Mouse (Mus musculus) bone marrow, adult 2 months (tissue): Measurements from ENCODE around the gene Yeats2. TPM values are rescaled to one million over a fixed set of nuclear protein-coding genes. Genes with fewer than 3 reads are reported as not detected.
A peak's percentile ranks its signal among the peaks of the same experiment; 100 is the strongest.

ENCODE experiments used
- H3K27ac ChIP-seq: fragments of 200-500 bp; 2 replicates; pipeline ENCODE4 v1.5.1; 2012; ENCODE audit warnings: low read depth, mild to moderate bottlenecking, control low read depth, inconsistent platforms, low read length; ENCODE audit not compliant: control insufficient read depth, poor library complexity, insufficient read depth
- H3K4me1 ChIP-seq: fragments of 200-500 bp; 2 replicates; pipeline ENCODE4 v1.6.1; 2011; ENCODE audit warnings: low read length; ENCODE audit not compliant: control insufficient read depth, insufficient read depth
- H3K4me3 ChIP-seq: fragments of 200-500 bp; replicated peaks from 2 replicates; pipeline ENCODE3; 2011; ENCODE audit warnings: mild to moderate bottlenecking, low read depth, low read length, control low read depth; ENCODE audit not compliant: control insufficient read depth
- CTCF ChIP-seq: fragments of 200-500 bp; IDR thresholded peaks from 2 replicates; pipeline ENCODE4 v1.5.1; 2011; ENCODE audit warnings: low read length, control low read depth; ENCODE audit not compliant: control insufficient read depth, insufficient read depth
- POLR2A ChIP-seq: fragments of 200-500 bp; IDR thresholded peaks from 2 replicates; pipeline ENCODE4 v1.6.1; 2011; ENCODE audit warnings: low read depth, mild to moderate bottlenecking, control low read depth, low read length, borderline replicate concordance; ENCODE audit not compliant: control insufficient read depth
- WGBS: fragments of 180-500 bp; shearing (Covaris S2); methylation state at CpG from one replicate; pipeline ENCODE4 v1.1.7; 2018; 5-methylcytosine and 5-hydroxymethylcytosine counted together
- polyA plus RNA-seq: library from polyadenylated mRNA; stranded (reverse); fragments of >200 nt; gene quantifications from 2 replicates; pipeline ENCODE4 v1.2.4, GENCODE M21; 2011; ENCODE audit warnings: low replicate concordance; ENCODE audit not compliant: missing spikeins, insufficient read depth, insufficient read length

Yeats2 gene
- polyA plus RNA-seq: 8.0 and 17.7 TPM in 2 replicates

- Histone ChIP-seq H3K27ac (peak within 1 kb of the TSS; percentile 73), H3K4me1 (peaks cover 1% of the 10 kb centered on the region; the same call in 1 of the 2 replicates), H3K4me3 (peak within 1 kb of the TSS; percentile 95)
- under 1% methylated on average over 92 of the region's 92 CpGs for WGBS
- TF ChIP-seq CTCF: no peak
- peak; percentile 48; the same call in 1 of the 2 replicates for TF ChIP-seq POLR2A
These were observed at the start of gene Yeats2 for GRCm38 (mm10) chr16:20140772-20141531. Gene Yeats2 (plus strand): TSS chr16:20141063.

GRCm38 (mm10) chr16:20095966-20096365 lies 44.9 kb upstream of the Yeats2 start:
- Histone ChIP-seq H3K27ac (no peak overlapping the region), H3K4me3 (no peak overlapping the region), H3K4me1 (no peaks in the 10 kb centered on the region)
- no peak for TF ChIP-seq POLR2A
- TF ChIP-seq CTCF: peak; percentile 45
- WGBS: 76% methylated on average over 2 of the region's 2 CpGs

GRCm38 (mm10) chr16:20097069-20097710 lies 43.7 kb upstream of the Yeats2 start, which contains the start of gene Klhl24:
Gene Klhl24 (plus strand): TSS chr16:20097542.
- TF ChIP-seq CTCF: peak; percentile 60; the same call in 1 of the 2 replicates
- peak; percentile 94 for TF ChIP-seq POLR2A

GRCm38 (mm10) chr16:20097711-20098374 lies 43.0 kb upstream of the Yeats2 start:
- H3K4me3 ChIP-seq: peak overlapping the region; percentile 92
- peak overlapping the region; percentile 99 for H3K27ac ChIP-seq
- no peaks in the 10 kb centered on the region for H3K4me1 ChIP-seq
- under 1% methylated on average over 60 of the region's 61 CpGs for whole genome bisulfite sequencing
- TF ChIP-seq CTCF (no peak), POLR2A (no peak; the same call in 1 of the 2 replicates)

More at GRCm38 (mm10) chr16:20097069-20097710, 43.7 kb upstream of the Yeats2 start, which contains the start of gene Klhl24:
- no peaks in the 10 kb centered on the region for H3K4me1 ChIP-seq
- peak within 1 kb of the TSS; percentile 99 for H3K27ac ChIP-seq
- WGBS: 3% methylated on average over 29 of the region's 29 CpGs
- peak within 1 kb of the TSS; percentile 92 for H3K4me3 ChIP-seq

- Histone ChIP-seq H3K27ac (peak overlapping the region; percentile 99), H3K4me3 (peak overlapping the region; percentile 92), H3K4me1 (no peaks in the 10 kb centered on the region)
- TF ChIP-seq POLR2A: no peak
- no peak for TF ChIP-seq CTCF
- 0% methylated on average over 4 of the region's 4 CpGs for WGBS
These were observed 42.5 kb upstream of the Yeats2 start for GRCm38 (mm10) chr16:20098375-20098727.

- Histone ChIP-seq H3K4me3 (no peak overlapping the region), H3K4me1 (no peaks in the 10 kb centered on the region), H3K27ac (no peak overlapping the region)
- WGBS: 65% methylated on average over 6 of the region's 6 CpGs
- TF ChIP-seq POLR2A (no peak), CTCF (no peak)
These were observed 41.8 kb upstream of the Yeats2 start for GRCm38 (mm10) chr16:20098866-20099629.

- no peak for TF ChIP-seq POLR2A
- TF ChIP-seq CTCF: no peak
- WGBS: 93% methylated on average over 8 of the region's 8 CpGs
- Histone ChIP-seq H3K27ac (no peak overlapping the region), H3K4me3 (no peak overlapping the region), H3K4me1 (no peaks in the 10 kb centered on the region)
These were observed 33.9 kb upstream of the Yeats2 start for GRCm38 (mm10) chr16:20106996-20107395.

GRCm38 (mm10) chr16:20108961-20109360 lies 31.9 kb upstream of the Yeats2 start:
- TF ChIP-seq CTCF (no peak), POLR2A (no peak)
- WGBS: 92% methylated on average over 6 of the region's 6 CpGs
- Histone ChIP-seq H3K27ac (no peak overlapping the region), H3K4me1 (no peaks in the 10 kb centered on the region), H3K4me3 (no peak overlapping the region)
